Mouse (Mus musculus): Measurements from ENCODE around the gene Phgdh. TPM values are rescaled to one million over a fixed set of nuclear protein-coding genes. Genes with fewer than 3 reads are reported as not detected.

Phgdh gene
- polyA plus RNA-seq, 1 experiment = 125 TPM

DNA sequence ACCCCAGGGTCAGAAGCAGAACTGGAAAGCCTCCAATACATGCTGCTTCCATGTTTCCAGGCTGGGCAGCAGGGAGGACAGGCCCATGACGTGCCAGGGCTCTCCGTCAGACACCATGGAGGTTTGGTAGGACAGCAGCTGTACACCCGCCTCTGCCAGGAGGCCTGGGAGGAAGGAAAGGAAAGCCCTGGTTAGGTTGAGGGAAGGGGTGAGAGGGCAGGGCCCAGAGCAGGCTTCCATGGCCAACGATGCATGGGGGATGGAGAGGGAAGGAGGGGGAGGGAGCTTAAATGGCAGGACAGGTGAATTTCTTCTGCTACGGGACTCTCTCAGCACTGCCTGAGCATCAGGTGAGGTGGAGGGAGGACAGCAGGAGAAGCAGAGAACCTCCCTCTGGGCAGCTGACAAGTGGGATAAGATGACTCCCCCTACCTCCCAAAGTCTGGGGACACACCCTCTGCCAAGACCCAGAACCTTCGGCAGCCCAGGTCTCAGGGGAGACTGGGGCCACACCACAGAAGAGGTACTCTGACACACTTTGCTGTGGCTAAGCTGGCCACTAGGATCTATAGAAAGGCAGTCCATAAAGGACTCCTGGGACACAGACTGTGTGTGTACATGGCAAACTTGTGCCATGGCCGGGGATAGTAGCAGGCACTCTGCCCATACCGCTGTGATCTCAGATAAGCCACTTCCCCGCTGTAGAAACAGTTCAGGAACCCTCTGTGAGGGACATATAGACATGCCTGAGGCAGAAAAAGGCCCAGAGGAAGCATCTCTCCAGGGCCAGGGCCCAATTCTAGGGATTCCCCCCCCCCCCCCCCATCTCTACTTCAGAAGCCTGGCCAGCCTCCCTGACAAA is 26.3 kb downstream of the Phgdh start:
- 0 out of 2 replicates have a peak overlapping the region, but pooled peaks have one; percentile 9 for H3K27ac ChIP-seq (ENCODE audit: insufficient read depth, low read length)
- H3K9ac ChIP-seq (ENCODE audit: low read depth, poor library complexity, severe bottlenecking) = no peak overlapping the region
- TF ChIP-seq CTCF (IDR thresholded peaks at IDR 0.05; ENCODE audit: low read depth, low read length) (no peak), POLR2A (IDR thresholded peaks at IDR 0.05; ENCODE audit: insufficient read depth, low read length) (no peak), EP300 (IDR thresholded peaks at IDR 0.05; ENCODE audit: insufficient read depth, low read depth, low read length) (no peak)
- H3K27me3 ChIP-seq (ENCODE audit: control insufficient read depth, insufficient read depth, low read length, poor library complexity, severe bottlenecking) = no peaks in the 10 kb centered on the region
- peaks cover 24% of the 10 kb centered on the region for H3K36me3 ChIP-seq (ENCODE audit: control insufficient read depth, insufficient read depth, low read length, poor library complexity, severe bottlenecking)
- H3K4me1 ChIP-seq (ENCODE audit: control insufficient read depth, insufficient read depth, low read length) = no peaks in the 10 kb centered on the region
- no peak overlapping the region for H3K4me3 ChIP-seq (ENCODE audit: low read depth, low read length)
- H3K9me3 ChIP-seq (replicated peaks; ENCODE audit: control insufficient read depth, insufficient read depth, low read length, poor library complexity, severe bottlenecking) = no peaks in the 10 kb centered on the region

DNA sequence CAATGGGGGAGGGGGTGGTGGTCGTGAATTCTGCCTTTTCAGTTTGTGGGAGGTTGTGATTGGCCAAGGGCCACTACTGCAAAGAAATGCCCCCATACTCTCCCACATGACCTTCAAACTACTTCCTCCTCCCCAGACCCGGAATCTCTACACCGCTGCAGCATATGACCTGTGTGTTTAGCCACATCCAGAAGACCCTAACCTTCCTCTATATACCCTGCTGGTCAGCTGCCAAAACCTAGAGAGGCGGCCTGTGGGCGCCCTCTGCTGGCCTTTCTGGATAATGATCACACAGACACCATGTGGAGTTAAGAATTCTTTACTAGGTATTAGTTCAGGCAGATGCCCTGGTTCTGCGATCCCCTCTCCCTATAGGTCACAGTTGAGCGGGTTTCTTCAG is 26.9 kb downstream of the Phgdh start:
- Histone ChIP-seq H3K27ac (ENCODE audit: insufficient read depth, low read length) (no peak overlapping the region), H3K36me3 (ENCODE audit: control insufficient read depth, insufficient read depth, low read length, poor library complexity, severe bottlenecking) (peaks cover 17% of the 10 kb centered on the region), H3K9ac (ENCODE audit: low read depth, poor library complexity, severe bottlenecking) (no peak overlapping the region), H3K4me1 (ENCODE audit: control insufficient read depth, insufficient read depth, low read length) (no peaks in the 10 kb centered on the region), H3K27me3 (ENCODE audit: control insufficient read depth, insufficient read depth, low read length, poor library complexity, severe bottlenecking) (no peaks in the 10 kb centered on the region), H3K9me3 (replicated peaks; ENCODE audit: control insufficient read depth, insufficient read depth, low read length, poor library complexity, severe bottlenecking) (peaks cover 4% of the 10 kb centered on the region), H3K4me3 (ENCODE audit: low read depth, low read length) (no peak overlapping the region)
- TF ChIP-seq CTCF (IDR thresholded peaks at IDR 0.05; ENCODE audit: low read depth, low read length) (peak; percentile 50), EP300 (IDR thresholded peaks at IDR 0.05; ENCODE audit: insufficient read depth, low read depth, low read length) (no peak)

DNA sequence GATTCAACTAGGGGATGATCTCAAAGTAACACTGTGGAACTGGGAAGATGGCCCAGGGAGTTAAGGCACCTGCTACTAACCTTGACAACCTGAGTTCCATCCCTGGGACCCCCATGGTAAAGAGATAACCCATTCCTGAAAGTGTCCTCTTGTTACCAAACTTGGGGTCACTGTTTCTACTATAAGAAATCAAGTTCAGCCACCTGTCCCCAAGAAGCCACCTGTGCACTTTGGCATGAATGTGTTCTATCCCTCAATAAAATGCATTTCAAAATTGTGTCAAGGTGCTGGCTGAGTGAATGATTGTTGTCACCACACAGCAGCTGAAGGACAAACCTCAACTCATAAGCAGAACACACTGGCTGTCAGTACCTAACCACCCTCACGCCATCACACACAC is 29.3 kb downstream of the Phgdh start:
- H3K9me3 ChIP-seq (replicated peaks; ENCODE audit: control insufficient read depth, insufficient read depth, low read length, poor library complexity, severe bottlenecking) = peaks cover 7% of the 10 kb centered on the region
- no peak for TF ChIP-seq CTCF (IDR thresholded peaks at IDR 0.05; ENCODE audit: low read depth, low read length)
- TF ChIP-seq EP300 (IDR thresholded peaks at IDR 0.05; ENCODE audit: insufficient read depth, low read depth, low read length) = no peak
- TF ChIP-seq POLR2A (IDR thresholded peaks at IDR 0.05; ENCODE audit: insufficient read depth, low read length) = no peak
- H3K4me3 ChIP-seq (ENCODE audit: low read depth, low read length) = no peak overlapping the region
- H3K36me3 ChIP-seq (ENCODE audit: control insufficient read depth, insufficient read depth, low read length, poor library complexity, severe bottlenecking) = peaks cover 5% of the 10 kb centered on the region; the same call in 1 of the 2 replicates
- H3K4me1 ChIP-seq (ENCODE audit: control insufficient read depth, insufficient read depth, low read length) = no peaks in the 10 kb centered on the region
- no peak overlapping the region for H3K9ac ChIP-seq (ENCODE audit: low read depth, poor library complexity, severe bottlenecking)
- H3K27ac ChIP-seq (ENCODE audit: insufficient read depth, low read length) = no peak overlapping the region
- H3K27me3 ChIP-seq (ENCODE audit: control insufficient read depth, insufficient read depth, low read length, poor library complexity, severe bottlenecking) = no peaks in the 10 kb centered on the region

DNA sequence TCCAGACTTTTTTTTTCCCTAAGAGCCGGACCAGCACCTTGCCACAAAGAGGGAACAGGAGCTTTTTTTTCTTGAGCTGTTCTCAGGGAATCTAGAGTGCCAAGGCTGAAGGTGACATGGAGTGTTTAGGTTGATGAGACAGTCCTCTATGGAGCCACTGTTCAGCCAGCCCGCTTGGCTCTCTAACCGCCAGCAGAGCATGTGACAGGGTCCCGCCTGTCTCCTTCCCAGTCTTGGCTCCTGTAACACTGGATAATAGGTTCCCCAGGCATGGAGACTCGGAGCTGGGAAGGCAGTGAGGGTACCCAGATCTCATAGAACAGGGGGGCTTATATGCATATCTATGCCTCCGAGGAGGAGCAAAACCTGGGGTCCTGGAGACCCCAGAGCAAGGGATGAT is 31.2 kb downstream of the Phgdh start:
- H3K9ac ChIP-seq (ENCODE audit: low read depth, poor library complexity, severe bottlenecking) = no peak overlapping the region
- no peaks in the 10 kb centered on the region; the same call in 1 of the 2 replicates for H3K36me3 ChIP-seq (ENCODE audit: control insufficient read depth, insufficient read depth, low read length, poor library complexity, severe bottlenecking)
- H3K9me3 ChIP-seq (replicated peaks; ENCODE audit: control insufficient read depth, insufficient read depth, low read length, poor library complexity, severe bottlenecking) = peaks cover 7% of the 10 kb centered on the region
- H3K4me3 ChIP-seq (ENCODE audit: low read depth, low read length) = no peak overlapping the region
- H3K27ac ChIP-seq (ENCODE audit: insufficient read depth, low read length) = no peak overlapping the region
- H3K27me3 ChIP-seq (ENCODE audit: control insufficient read depth, insufficient read depth, low read length, poor library complexity, severe bottlenecking) = no peaks in the 10 kb centered on the region
- TF ChIP-seq EP300 (IDR thresholded peaks at IDR 0.05; ENCODE audit: insufficient read depth, low read depth, low read length) = no peak
- no peak for TF ChIP-seq CTCF (IDR thresholded peaks at IDR 0.05; ENCODE audit: low read depth, low read length)
- no peak for TF ChIP-seq POLR2A (IDR thresholded peaks at IDR 0.05; ENCODE audit: insufficient read depth, low read length)
- H3K4me1 ChIP-seq (ENCODE audit: control insufficient read depth, insufficient read depth, low read length) = no peaks in the 10 kb centered on the region

DNA sequence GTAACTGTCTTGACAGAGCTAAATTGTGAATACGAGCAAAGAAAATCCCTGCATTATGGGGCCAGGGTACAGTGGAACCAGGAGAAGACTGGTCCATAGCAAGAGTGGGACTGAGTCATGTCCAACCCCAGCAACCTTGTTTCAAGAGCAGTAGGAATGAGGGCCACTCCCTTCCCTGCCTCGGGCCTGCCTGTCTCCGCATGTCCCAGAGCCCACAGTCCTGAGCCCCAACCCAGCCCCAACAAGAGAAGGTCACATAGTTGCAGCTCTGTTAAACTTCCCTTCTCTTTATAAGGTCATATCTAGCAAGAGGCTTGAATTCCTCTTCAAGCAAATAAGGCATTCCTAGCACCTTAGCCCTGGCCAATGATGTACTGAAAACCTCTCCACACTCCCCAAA is 38.0 kb downstream of the Phgdh start:
- Histone ChIP-seq H3K9ac (ENCODE audit: low read depth, poor library complexity, severe bottlenecking) (no peak overlapping the region), H3K27ac (ENCODE audit: insufficient read depth, low read length) (no peak overlapping the region), H3K27me3 (ENCODE audit: control insufficient read depth, insufficient read depth, low read length, poor library complexity, severe bottlenecking) (no peaks in the 10 kb centered on the region), H3K4me1 (ENCODE audit: control insufficient read depth, insufficient read depth, low read length) (no peaks in the 10 kb centered on the region), H3K4me3 (ENCODE audit: low read depth, low read length) (no peak overlapping the region), H3K36me3 (ENCODE audit: control insufficient read depth, insufficient read depth, low read length, poor library complexity, severe bottlenecking) (no peaks in the 10 kb centered on the region), H3K9me3 (replicated peaks; ENCODE audit: control insufficient read depth, insufficient read depth, low read length, poor library complexity, severe bottlenecking) (peaks cover 6% of the 10 kb centered on the region)
- TF ChIP-seq POLR2A (IDR thresholded peaks at IDR 0.05; ENCODE audit: insufficient read depth, low read length) = no peak
- TF ChIP-seq EP300 (IDR thresholded peaks at IDR 0.05; ENCODE audit: insufficient read depth, low read depth, low read length) = no peak
- TF ChIP-seq CTCF (IDR thresholded peaks at IDR 0.05; ENCODE audit: low read depth, low read length) = no peak

DNA sequence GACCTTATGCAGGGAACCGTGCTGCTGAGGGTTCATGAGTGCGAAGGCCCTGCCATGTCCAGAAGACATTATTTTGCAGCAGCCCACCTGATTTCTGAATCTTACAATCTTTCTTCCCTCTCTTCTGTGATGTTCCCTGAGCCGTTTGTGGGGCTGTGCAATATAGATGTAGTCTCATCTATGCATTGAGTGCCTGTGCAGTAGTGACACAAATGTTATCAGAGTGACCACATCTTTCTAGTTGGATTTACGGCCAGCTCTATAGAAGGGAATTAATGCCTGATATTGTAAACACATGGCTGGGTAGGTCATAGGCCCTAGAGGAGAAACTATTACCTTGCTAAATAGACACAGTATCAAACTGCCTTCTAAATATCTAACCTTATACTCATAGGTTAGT is 39.5 kb downstream of the Phgdh start:
- H3K4me3 ChIP-seq (ENCODE audit: low read depth, low read length) = no peak overlapping the region
- TF ChIP-seq EP300 (IDR thresholded peaks at IDR 0.05; ENCODE audit: insufficient read depth, low read depth, low read length) (no peak), POLR2A (IDR thresholded peaks at IDR 0.05; ENCODE audit: insufficient read depth, low read length) (no peak), CTCF (IDR thresholded peaks at IDR 0.05; ENCODE audit: low read depth, low read length) (no peak)
- no peaks in the 10 kb centered on the region for H3K27me3 ChIP-seq (ENCODE audit: control insufficient read depth, insufficient read depth, low read length, poor library complexity, severe bottlenecking)
- H3K36me3 ChIP-seq (ENCODE audit: control insufficient read depth, insufficient read depth, low read length, poor library complexity, severe bottlenecking) = no peaks in the 10 kb centered on the region
- no peak overlapping the region for H3K9ac ChIP-seq (ENCODE audit: low read depth, poor library complexity, severe bottlenecking)
- H3K9me3 ChIP-seq (replicated peaks; ENCODE audit: control insufficient read depth, insufficient read depth, low read length, poor library complexity, severe bottlenecking) = peaks cover 6% of the 10 kb centered on the region
- H3K4me1 ChIP-seq (ENCODE audit: control insufficient read depth, insufficient read depth, low read length) = no peaks in the 10 kb centered on the region
- H3K27ac ChIP-seq (ENCODE audit: insufficient read depth, low read length) = no peak overlapping the region

Measured in ES-Bruce4 (cell line).